Mouse (Mus musculus): ENCODE measurements around the gene Ceacam5. TPM values are rescaled to one million over a fixed set of nuclear protein-coding genes. Genes with fewer than 3 reads are reported as not detected.

Ceacam5 gene
- total RNA-seq (2015) (not detected in 2 replicates), total RNA-seq (2017) (not detected in 2 replicates)

DNA sequence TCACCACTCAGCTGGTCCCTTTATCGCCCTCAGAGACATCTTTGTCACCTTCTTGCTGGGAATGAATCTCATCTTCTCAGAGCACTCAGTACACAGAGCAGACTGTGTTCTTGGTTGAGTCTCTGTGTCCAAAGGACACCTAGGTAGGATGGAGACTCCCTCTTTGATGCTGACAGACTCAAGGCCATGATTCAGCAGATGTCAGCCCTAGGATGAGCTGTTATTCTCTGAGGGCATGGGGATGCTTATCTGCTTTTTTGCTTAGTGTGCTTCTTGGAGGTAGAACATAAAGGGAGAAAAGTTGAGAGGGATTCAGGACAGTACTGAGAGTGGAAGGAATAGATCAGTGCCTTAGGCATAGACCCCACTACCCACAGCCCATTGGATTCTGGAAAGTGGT is at the start of gene Ceacam5:
Gene Ceacam5 (plus strand): TSS at position 301 of the 400 bp plus-strand sequence.
- no peak for ATAC-seq (ENCODE audit: poor library complexity, severe bottlenecking)

Other genes starting within 250 kb of the Ceacam5 start
- gene Ceacam14, start 99.4 kb downstream of the Ceacam5 start, total RNA-seq (2015) = not detected in 2 replicates
- not detected in 2 replicates for gene Ceacam14, start 99.4 kb downstream of the Ceacam5 start, total RNA-seq (2017)
- not detected in 2 replicates for gene Gm5155, start 158.5 kb downstream of the Ceacam5 start, total RNA-seq (2015)
- not detected in 2 replicates for gene Gm5155, start 158.5 kb downstream of the Ceacam5 start, total RNA-seq (2017)